Mouse (Mus musculus) neural tube, embryonic 11.5 days (tissue): ENCODE data around the gene Gna13. TPM values are rescaled to one million over a fixed set of nuclear protein-coding genes. Genes with fewer than 3 reads are reported as not detected.
A peak's percentile ranks its signal among the peaks of the same experiment; 100 is the strongest.

Experiments
- ATAC-seq: fragments of 200-750 bp; cut with Nextera tagmentation; 2 replicates; pipeline ENCODE4 v1.8.0; 2017; ENCODE audit warnings: moderate number of reproducible peaks, mild to moderate bottlenecking, moderate TSS enrichment, moderate library complexity; ENCODE audit not compliant: insufficient read depth, low FRiP score, low TSS enrichment
- DNase-seq: peaks from one replicate; pipeline ENCODE4 v3.0.0-alpha.2; 2015; ENCODE audit warnings: low spot score
- H3K27ac ChIP-seq: fragments of 300-500 bp; sonication (generic); 2 replicates; pipeline ENCODE4 v1.5.1; 2014; ENCODE audit warnings: low read depth, mild to moderate bottlenecking, low read length
- H3K27me3 ChIP-seq: fragments of 300-500 bp; sonication (generic); 2 replicates; pipeline ENCODE4 v1.6.1; 2014; ENCODE audit warnings: mild to moderate bottlenecking, low read length, mixed read lengths; ENCODE audit not compliant: control insufficient read depth, insufficient read depth
- H3K36me3 ChIP-seq: fragments of 300-500 bp; sonication (generic); 2 replicates; pipeline ENCODE4 v1.6.1; 2014; ENCODE audit warnings: mild to moderate bottlenecking, low read length, moderate library complexity, mixed read lengths; ENCODE audit not compliant: control insufficient read depth, insufficient read depth
- H3K4me1 ChIP-seq: fragments of 300-500 bp; sonication (generic); 2 replicates; pipeline ENCODE4 v1.6.1; 2014; ENCODE audit warnings: low read length, mixed read lengths; ENCODE audit not compliant: control insufficient read depth, insufficient read depth
- H3K4me2 ChIP-seq: fragments of 300-500 bp; sonication (generic); 2 replicates; pipeline ENCODE4 v1.6.1; 2014; ENCODE audit warnings: low read depth, mild to moderate bottlenecking, moderate library complexity
- H3K4me3 ChIP-seq: fragments of 300-500 bp; sonication (generic); 2 replicates; pipeline ENCODE4 v1.5.1; 2014; ENCODE audit warnings: low read depth, low read length
- H3K9ac ChIP-seq: fragments of 300-500 bp; sonication (generic); 2 replicates; pipeline ENCODE4 v1.6.1; 2014; ENCODE audit warnings: mild to moderate bottlenecking, low read length
- H3K9me3 ChIP-seq: fragments of 300-500 bp; sonication (generic); 2 replicates; pipeline ENCODE4 v1.6.1; 2016; ENCODE audit warnings: low read length; ENCODE audit not compliant: control insufficient read depth
- WGBS: fragments of 180-500 bp; shearing (Covaris S2); extraction: QIAGEN DNeasy Blood & Tissue Kit; methylation state at CpG from one replicate; pipeline ENCODE4 v1.1.7; 2014; 5-methylcytosine and 5-hydroxymethylcytosine counted together
- polyA plus RNA-seq: library from polyadenylated mRNA; unstranded; fragments of >200 nt; fragmentation: Nextera tagmentation; extraction: Ambion mirVana; gene quantifications from 2 replicates; pipeline ENCODE4 v1.2.1, GENCODE M21; 2014

Gna13 gene
- polyA plus RNA-seq, 1 experiment from 2014 or later, result 19.9 TPM

DNA sequence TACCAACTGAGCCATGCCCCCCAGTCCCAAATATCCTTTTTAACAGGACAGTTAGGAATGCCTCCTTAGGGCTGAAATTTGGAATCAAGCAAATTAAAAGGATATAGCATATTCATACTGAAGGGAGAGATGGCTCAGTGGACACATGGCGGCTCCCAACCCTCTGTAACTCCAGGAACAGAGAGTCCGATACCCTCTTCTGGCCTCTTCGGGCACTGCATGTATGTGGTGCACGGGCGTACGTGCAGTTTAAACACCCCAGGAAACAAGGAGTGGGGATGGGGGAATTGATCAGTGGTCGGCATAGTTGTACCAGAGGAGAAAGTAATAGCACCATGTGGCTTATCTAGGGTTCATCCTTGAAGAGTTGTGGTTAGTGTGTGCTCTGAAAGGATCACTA is 82.0 kb downstream of the Gna13 start:
- Histone ChIP-seq H3K9ac (no peak overlapping the region), H3K4me1 (no peaks in the 10 kb centered on the region), H3K4me3 (no peak overlapping the region), H3K27ac (no peak overlapping the region), H3K27me3 (peaks cover 6% of the 10 kb centered on the region; the same call in 1 of the 2 replicates), H3K4me2 (no peak overlapping the region), H3K9me3 (no peaks in the 10 kb centered on the region), H3K36me3 (no peaks in the 10 kb centered on the region)
- no peak for ATAC-seq
- peak; percentile 60 for DNase-seq
- 52% methylated on average over 7 of the region's 7 CpGs for WGBS

DNA sequence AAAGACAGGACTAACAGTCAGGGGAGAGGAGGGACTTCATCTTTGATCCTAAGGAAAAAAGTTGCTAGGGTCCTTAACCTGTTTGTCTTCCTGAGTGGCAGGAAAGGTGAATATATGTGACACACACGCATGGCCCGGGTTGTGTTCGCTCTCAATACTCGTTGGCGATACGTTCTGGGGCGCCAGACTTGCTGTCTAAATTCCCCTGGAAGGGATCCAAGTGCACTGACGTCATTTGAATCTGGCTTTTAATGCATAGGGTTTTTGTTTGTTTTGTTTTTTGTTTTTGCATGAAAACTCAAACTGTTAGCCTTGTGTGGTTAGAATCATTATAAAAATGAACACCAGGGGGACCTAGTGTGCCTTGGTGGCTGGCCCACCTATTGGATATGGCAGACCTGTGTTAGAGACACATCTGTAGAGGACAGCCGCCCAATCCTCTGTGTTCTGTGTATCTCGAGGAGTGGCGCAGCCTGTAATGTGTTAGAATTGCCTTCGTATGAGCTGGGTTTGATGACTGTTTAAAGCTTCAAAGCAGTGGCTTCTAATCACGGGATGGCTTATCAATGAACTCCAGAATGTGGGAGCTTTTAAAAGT is 82.9 kb downstream of the Gna13 start:
- Histone ChIP-seq H3K4me1 (no peaks in the 10 kb centered on the region), H3K27me3 (peaks cover 5% of the 10 kb centered on the region; the same call in 1 of the 2 replicates), H3K4me2 (no peak overlapping the region), H3K9me3 (no peaks in the 10 kb centered on the region), H3K36me3 (no peaks in the 10 kb centered on the region), H3K9ac (no peak overlapping the region), H3K4me3 (no peak overlapping the region), H3K27ac (no peak overlapping the region)
- peak; percentile 76; the same call in 1 of the 2 replicates for ATAC-seq
- WGBS, result 64% methylated on average over 13 of the region's 13 CpGs
- peak; percentile 48 for DNase-seq

Other genes with a start within 250 kb of the Gna13 start
- gene E030025P04Rik, start 218.5 kb upstream of the Gna13 start, polyA plus RNA-seq, result not detected in 2 replicates
- 1.1 and 1.5 TPM in 2 replicates for gene Rgs9, start 64.7 kb upstream of the Gna13 start, polyA plus RNA-seq
- gene 9930022D16Rik, start 51.1 kb downstream of the Gna13 start, polyA plus RNA-seq, result not detected in 2 replicates
- gene Amz2, start 63.1 kb downstream of the Gna13 start, polyA plus RNA-seq, result 45.2 and 46.6 TPM in 2 replicates
- 1.9 and 2.3 TPM in 2 replicates for gene Arsg, start 110.5 kb downstream of the Gna13 start, polyA plus RNA-seq
- 3.2 and 3.3 TPM in 2 replicates for gene Slc16a6, start 110.8 kb downstream of the Gna13 start, polyA plus RNA-seq
- gene Wipi1, start 249.1 kb downstream of the Gna13 start, polyA plus RNA-seq, result 11.4 and 12.2 TPM in 2 replicates